Mouse (Mus musculus): ENCODE data around the gene Ssmem1. TPM values are rescaled to one million over a fixed set of nuclear protein-coding genes. Genes with fewer than 3 reads are reported as not detected.
A peak's percentile ranks its signal among the peaks of the same experiment; 100 is the strongest.

Ssmem1 gene
- polyA plus RNA-seq, 1 experiment from 2014 or later, result 0.37 TPM

GRCm38 (mm10) chr6:30476025-30476765 is 33.5 kb upstream of the Ssmem1 start:
- H3K9me3 ChIP-seq (ENCODE audit: low read length), result no peaks in the 10 kb centered on the region
- no peak for ATAC-seq (ENCODE audit: low FRiP score, low TSS enrichment)
- no peak overlapping the region for H3K9ac ChIP-seq (replicated peaks; ENCODE audit: low read length)
- no peaks in the 10 kb centered on the region for H3K4me1 ChIP-seq (ENCODE audit: insufficient read depth, low read length)
- no peak overlapping the region for H3K4me2 ChIP-seq (replicated peaks; ENCODE audit: low read depth, low read length)
- no peaks in the 10 kb centered on the region for H3K27me3 ChIP-seq (ENCODE audit: insufficient read depth, low read length)
- H3K4me3 ChIP-seq (ENCODE audit: low read length), result no peak overlapping the region
- peaks cover 7% of the 10 kb centered on the region; the same call in 1 of the 2 replicates for H3K36me3 ChIP-seq (ENCODE audit: insufficient read depth, low read length)
- WGBS, result 57% methylated on average over 10 of the region's 10 CpGs
- no peak overlapping the region for H3K27ac ChIP-seq (ENCODE audit: low read length)

DNA sequence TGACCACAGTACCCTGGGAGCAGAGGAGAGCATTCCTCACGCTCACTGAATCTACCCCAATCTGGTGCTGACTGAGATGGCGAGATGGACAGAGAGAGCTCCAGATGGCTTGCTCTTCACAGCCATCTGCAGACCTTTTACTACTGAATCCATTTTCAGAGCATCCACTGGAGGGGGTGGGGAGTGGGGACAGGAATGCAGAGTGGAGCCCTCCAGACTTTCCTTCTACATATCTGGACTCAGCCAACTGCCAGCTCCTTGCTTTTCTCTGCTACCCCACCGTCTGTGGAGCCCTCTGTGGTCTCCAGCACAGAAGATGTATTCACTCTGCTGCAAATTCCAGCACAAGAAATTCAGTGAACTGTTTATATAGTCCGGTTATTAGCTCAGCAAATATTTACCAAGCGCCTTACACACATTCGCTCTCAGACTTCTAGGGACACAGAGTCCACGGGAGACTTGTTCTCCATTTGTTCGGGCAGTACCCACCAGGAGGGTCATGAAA is 32.4 kb upstream of the Ssmem1 start:
- H3K4me2 ChIP-seq (replicated peaks; ENCODE audit: low read depth, low read length), result no peak overlapping the region
- H3K9me3 ChIP-seq (ENCODE audit: low read length), result no peaks in the 10 kb centered on the region
- H3K36me3 ChIP-seq (ENCODE audit: insufficient read depth, low read length), result peaks cover 12% of the 10 kb centered on the region; the same call in 1 of the 2 replicates
- no peak overlapping the region for H3K4me3 ChIP-seq (ENCODE audit: low read length)
- 81% methylated on average over 8 of the region's 8 CpGs for WGBS
- H3K4me1 ChIP-seq (ENCODE audit: insufficient read depth, low read length), result no peaks in the 10 kb centered on the region
- H3K27me3 ChIP-seq (ENCODE audit: insufficient read depth, low read length), result no peaks in the 10 kb centered on the region
- no peak for ATAC-seq (ENCODE audit: low FRiP score, low TSS enrichment)
- H3K9ac ChIP-seq (replicated peaks; ENCODE audit: low read length), result no peak overlapping the region
- peak overlapping the region; percentile 34; the same call in 1 of the 2 replicates for H3K27ac ChIP-seq (ENCODE audit: low read length)

GRCm38 (mm10) chr6:30477784-30478183 is 31.9 kb upstream of the Ssmem1 start:
- 94% methylated on average over 6 of the region's 6 CpGs for WGBS
- H3K4me1 ChIP-seq (ENCODE audit: insufficient read depth, low read length), result no peaks in the 10 kb centered on the region
- no peak overlapping the region for H3K9ac ChIP-seq (replicated peaks; ENCODE audit: low read length)
- no peak for ATAC-seq (ENCODE audit: low FRiP score, low TSS enrichment)
- H3K36me3 ChIP-seq (ENCODE audit: insufficient read depth, low read length), result peaks cover 15% of the 10 kb centered on the region
- H3K27ac ChIP-seq (ENCODE audit: low read length), result no peak overlapping the region
- H3K4me2 ChIP-seq (replicated peaks; ENCODE audit: low read depth, low read length), result no peak overlapping the region
- H3K4me3 ChIP-seq (ENCODE audit: low read length), result no peak overlapping the region
- no peaks in the 10 kb centered on the region for H3K27me3 ChIP-seq (ENCODE audit: insufficient read depth, low read length)
- no peaks in the 10 kb centered on the region for H3K9me3 ChIP-seq (ENCODE audit: low read length)

DNA sequence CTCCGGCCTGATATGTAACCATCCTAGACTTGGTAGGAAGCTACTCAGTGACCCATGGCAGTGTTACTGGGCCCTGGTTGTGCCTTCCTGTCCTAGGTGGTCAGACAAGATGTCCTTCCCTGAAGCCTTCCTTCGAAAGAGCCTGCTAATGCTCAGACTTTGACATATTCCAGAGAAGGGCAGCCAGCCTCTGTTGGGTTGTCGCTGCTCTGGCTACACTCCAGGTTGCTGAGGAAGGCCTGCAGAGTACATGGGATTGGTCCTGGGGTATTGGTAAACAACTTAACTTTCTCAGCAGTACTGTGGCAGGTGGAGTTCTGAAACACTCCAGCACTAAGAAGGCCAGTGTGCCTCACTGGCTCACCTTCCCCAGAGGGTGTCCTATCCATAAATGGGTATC is 30.2 kb upstream of the Ssmem1 start:
- H3K9me3 ChIP-seq (ENCODE audit: low read length), result no peaks in the 10 kb centered on the region
- H3K9ac ChIP-seq (replicated peaks; ENCODE audit: low read length), result no peak overlapping the region
- no peak overlapping the region for H3K4me2 ChIP-seq (replicated peaks; ENCODE audit: low read depth, low read length)
- H3K27me3 ChIP-seq (ENCODE audit: insufficient read depth, low read length), result no peaks in the 10 kb centered on the region
- no peak for ATAC-seq (ENCODE audit: low FRiP score, low TSS enrichment)
- H3K4me3 ChIP-seq (ENCODE audit: low read length), result no peak overlapping the region
- H3K27ac ChIP-seq (ENCODE audit: low read length), result no peak overlapping the region
- H3K36me3 ChIP-seq (ENCODE audit: insufficient read depth, low read length), result peaks cover 28% of the 10 kb centered on the region
- 89% methylated on average over 3 of the region's 3 CpGs for WGBS
- no peaks in the 10 kb centered on the region for H3K4me1 ChIP-seq (ENCODE audit: insufficient read depth, low read length)

- Histone ChIP-seq H3K4me1 (ENCODE audit: insufficient read depth, low read length) (no peaks in the 10 kb centered on the region), H3K36me3 (ENCODE audit: insufficient read depth, low read length) (peaks cover 59% of the 10 kb centered on the region), H3K27ac (ENCODE audit: low read length) (no peak overlapping the region), H3K9me3 (ENCODE audit: low read length) (no peaks in the 10 kb centered on the region), H3K27me3 (ENCODE audit: insufficient read depth, low read length) (no peaks in the 10 kb centered on the region), H3K4me3 (ENCODE audit: low read length) (no peak overlapping the region), H3K4me2 (replicated peaks; ENCODE audit: low read depth, low read length) (no peak overlapping the region), H3K9ac (replicated peaks; ENCODE audit: low read length) (no peak overlapping the region)
- ATAC-seq (ENCODE audit: low FRiP score, low TSS enrichment), result no peak
- WGBS, result 86% methylated on average over 2 of the region's 2 CpGs
These were observed 26.7 kb upstream of the Ssmem1 start for GRCm38 (mm10) chr6:30482908-30483307.

DNA sequence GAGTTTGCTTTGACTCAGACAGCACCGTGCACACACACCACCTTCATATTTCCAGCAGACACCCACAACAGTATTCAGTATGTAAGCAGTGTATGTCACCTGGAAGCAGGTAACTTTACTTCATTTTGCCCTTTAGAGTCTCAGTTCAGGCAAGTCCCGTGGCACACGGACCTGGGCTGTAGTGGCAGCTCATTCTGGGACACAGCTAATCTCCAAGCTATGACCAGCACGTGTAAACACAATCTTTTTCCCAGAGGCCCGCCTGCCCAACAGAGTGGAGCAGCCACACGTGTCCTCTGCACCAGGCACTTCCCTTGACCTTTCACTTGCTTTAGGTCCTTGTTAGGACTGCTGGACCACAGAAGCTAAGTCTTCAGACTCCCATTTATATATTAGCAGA is 23.1 kb upstream of the Ssmem1 start:
- no peaks in the 10 kb centered on the region for H3K9me3 ChIP-seq (ENCODE audit: low read length)
- peaks cover 68% of the 10 kb centered on the region for H3K36me3 ChIP-seq (ENCODE audit: insufficient read depth, low read length)
- H3K4me1 ChIP-seq (ENCODE audit: insufficient read depth, low read length), result no peaks in the 10 kb centered on the region
- no peak overlapping the region for H3K9ac ChIP-seq (replicated peaks; ENCODE audit: low read length)
- 88% methylated on average over 6 of the region's 6 CpGs for WGBS
- no peak overlapping the region for H3K4me2 ChIP-seq (replicated peaks; ENCODE audit: low read depth, low read length)
- no peaks in the 10 kb centered on the region for H3K27me3 ChIP-seq (ENCODE audit: insufficient read depth, low read length)
- no peak overlapping the region for H3K27ac ChIP-seq (ENCODE audit: low read length)
- ATAC-seq (ENCODE audit: low FRiP score, low TSS enrichment), result no peak
- no peak overlapping the region for H3K4me3 ChIP-seq (ENCODE audit: low read length)

DNA sequence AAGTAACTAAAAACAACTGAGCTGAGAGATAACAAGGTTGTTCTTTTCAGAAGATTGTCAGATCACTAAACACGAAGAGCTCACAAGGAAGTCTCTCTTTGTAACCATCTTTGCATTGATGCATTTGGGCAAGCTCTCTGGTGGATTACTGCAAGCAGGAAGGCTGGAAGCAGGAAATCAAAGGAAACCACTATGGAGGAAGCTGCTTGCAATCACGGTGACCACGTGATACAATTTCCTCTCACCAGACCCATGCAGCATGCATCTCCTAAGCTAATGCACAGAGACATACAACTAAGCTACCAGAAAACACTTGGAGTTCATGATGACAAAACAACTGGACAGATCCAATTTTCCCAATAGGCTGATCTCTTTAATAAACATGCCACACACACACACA is 10.6 kb upstream of the Ssmem1 start:
- ATAC-seq (ENCODE audit: low FRiP score, low TSS enrichment), result no peak
- Histone ChIP-seq H3K27me3 (ENCODE audit: insufficient read depth, low read length) (no peaks in the 10 kb centered on the region), H3K36me3 (ENCODE audit: insufficient read depth, low read length) (peaks cover 48% of the 10 kb centered on the region), H3K27ac (ENCODE audit: low read length) (no peak overlapping the region), H3K4me1 (ENCODE audit: insufficient read depth, low read length) (no peaks in the 10 kb centered on the region), H3K4me3 (ENCODE audit: low read length) (no peak overlapping the region), H3K4me2 (replicated peaks; ENCODE audit: low read depth, low read length) (no peak overlapping the region), H3K9me3 (ENCODE audit: low read length) (no peaks in the 10 kb centered on the region), H3K9ac (replicated peaks; ENCODE audit: low read length) (no peak overlapping the region)
- 78% methylated on average over 3 of the region's 3 CpGs for WGBS

- no peaks in the 10 kb centered on the region for H3K27me3 ChIP-seq (ENCODE audit: insufficient read depth, low read length)
- H3K4me3 ChIP-seq (ENCODE audit: low read length), result peak overlapping the region; percentile 72
- H3K36me3 ChIP-seq (ENCODE audit: insufficient read depth, low read length), result peaks cover 15% of the 10 kb centered on the region
- H3K4me2 ChIP-seq (replicated peaks; ENCODE audit: low read depth, low read length), result peak overlapping the region; percentile 75
- peak overlapping the region; percentile 99 for H3K27ac ChIP-seq (ENCODE audit: low read length)
- peaks cover 10% of the 10 kb centered on the region for H3K4me1 ChIP-seq (ENCODE audit: insufficient read depth, low read length)
- ATAC-seq (ENCODE audit: low FRiP score, low TSS enrichment), result no peak
- 5% methylated on average over 2 of the region's 2 CpGs for WGBS
- H3K9ac ChIP-seq (replicated peaks; ENCODE audit: low read length), result peak overlapping the region; percentile 94
- H3K9me3 ChIP-seq (ENCODE audit: low read length), result no peaks in the 10 kb centered on the region
These were observed 825 bp upstream of the Ssmem1 start for GRCm38 (mm10) chr6:30508824-30509223.

DNA sequence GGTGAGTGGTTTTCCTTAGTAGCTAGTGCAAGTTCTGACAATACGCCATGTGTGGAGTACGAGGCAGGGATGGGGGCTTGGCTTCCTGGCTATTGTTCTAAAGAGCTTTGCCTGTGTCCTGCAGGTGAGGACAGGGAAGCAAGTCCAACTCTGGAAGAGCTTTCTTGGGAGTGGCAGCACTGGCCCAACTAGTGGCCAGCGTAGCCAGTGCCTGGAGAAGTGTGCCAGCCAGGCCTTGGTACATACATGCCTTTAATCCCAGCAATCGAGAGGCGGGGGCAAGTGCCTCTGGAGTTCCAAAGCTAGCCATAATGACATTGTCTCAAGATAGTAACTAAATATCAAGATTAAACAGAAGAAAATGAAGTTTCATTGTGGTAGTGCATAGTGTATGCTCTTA is 642 bp downstream of the Ssmem1 start:
- Histone ChIP-seq H3K4me2 (replicated peaks; ENCODE audit: low read depth, low read length) (peak overlapping the region; percentile 52; the same call in 1 of the 2 replicates), H3K36me3 (ENCODE audit: insufficient read depth, low read length) (peaks cover 12% of the 10 kb centered on the region), H3K4me1 (ENCODE audit: insufficient read depth, low read length) (peaks cover 19% of the 10 kb centered on the region), H3K4me3 (ENCODE audit: low read length) (no peak overlapping the region), H3K9ac (replicated peaks; ENCODE audit: low read length) (peak overlapping the region; percentile 46; the same call in 1 of the 2 replicates), H3K9me3 (ENCODE audit: low read length) (no peaks in the 10 kb centered on the region), H3K27ac (ENCODE audit: low read length) (peak overlapping the region; percentile 99), H3K27me3 (ENCODE audit: insufficient read depth, low read length) (no peaks in the 10 kb centered on the region)
- WGBS, result 72% methylated on average over 5 of the region's 5 CpGs
- ATAC-seq (ENCODE audit: low FRiP score, low TSS enrichment), result no peak

DNA sequence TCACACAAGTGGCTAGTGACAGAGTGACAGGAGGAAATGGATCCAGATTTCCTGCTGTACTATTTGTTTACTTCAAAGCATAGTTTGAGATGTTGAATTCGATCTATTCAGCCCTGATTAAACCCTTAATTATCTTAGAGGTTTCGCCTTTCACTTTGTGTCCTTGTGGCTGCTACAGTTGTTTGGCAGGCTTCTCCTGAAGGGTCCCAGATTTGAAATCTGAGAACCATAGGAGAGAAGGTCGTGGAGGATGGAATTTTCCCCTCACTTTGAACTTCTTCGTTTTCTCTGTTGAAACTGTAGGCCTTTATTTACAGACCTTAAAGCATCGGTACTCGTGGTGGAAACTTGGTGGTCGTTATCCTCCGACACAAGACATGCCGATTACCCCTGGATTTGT is 4.6 kb downstream of the Ssmem1 start:
- Histone ChIP-seq H3K4me3 (ENCODE audit: low read length) (no peak overlapping the region), H3K9ac (replicated peaks; ENCODE audit: low read length) (peak overlapping the region; percentile 55), H3K4me2 (replicated peaks; ENCODE audit: low read depth, low read length) (no peak overlapping the region), H3K4me1 (ENCODE audit: insufficient read depth, low read length) (peaks cover 17% of the 10 kb centered on the region), H3K27ac (ENCODE audit: low read length) (peak overlapping the region; percentile 86), H3K9me3 (ENCODE audit: low read length) (no peaks in the 10 kb centered on the region), H3K27me3 (ENCODE audit: insufficient read depth, low read length) (no peaks in the 10 kb centered on the region), H3K36me3 (ENCODE audit: insufficient read depth, low read length) (no peaks in the 10 kb centered on the region)
- WGBS, result 7% methylated on average over 9 of the region's 9 CpGs
- no peak for ATAC-seq (ENCODE audit: low FRiP score, low TSS enrichment)

Measured in kidney, embryonic 16.5 days (tissue).